Mouse (Mus musculus): ENCODE results near the gene Nphp4. TPM values are rescaled to one million over a fixed set of nuclear protein-coding genes. Genes with fewer than 3 reads are reported as not detected.

Gene Nphp4
- total RNA-seq, 2 experiments from 2014 or later: 0.89 to 1.2 TPM

Other genes starting within 250 kb of the Nphp4 start
- gene Gpr153, start 202.5 kb upstream of the Nphp4 start, total RNA-seq (2021): 10 to 100 TPM; 14.3 to 14.9 TPM
- not detected for gene Hes3, start 185.0 kb upstream of the Nphp4 start, total RNA-seq (2021)
- 10 to 100 TPM; 25.2 to 26.7 TPM for gene Icmt, start 179.5 kb upstream of the Nphp4 start, total RNA-seq (2021)
- gene Rnf207, start 157.7 kb upstream of the Nphp4 start, total RNA-seq (2021): 10 to 100 TPM; 69.6 to 73.3 TPM
- 100 to 1,000 TPM; 254 TPM for gene Rpl22, start 151.0 kb upstream of the Nphp4 start, total RNA-seq (2021)
- under 1 TPM; 0.08 to 0.14 TPM for gene Chd5, start 138.1 kb upstream of the Nphp4 start, total RNA-seq (2021)
- 1 to 10 TPM; 2.1 to 3.4 TPM for gene Kcnab2, start 1.2 kb downstream of the Nphp4 start, total RNA-seq (2021)

Data from heart, postnatal 25 days (tissue).